Mouse (Mus musculus) 416B (cell line): ENCODE data around the gene Gm20388.

Experiments
- DNase-seq: peaks from one replicate; pipeline ENCODE4 v3.0.0; 2011; ENCODE audit warnings: low read depth

Gm20388 gene

DNA sequence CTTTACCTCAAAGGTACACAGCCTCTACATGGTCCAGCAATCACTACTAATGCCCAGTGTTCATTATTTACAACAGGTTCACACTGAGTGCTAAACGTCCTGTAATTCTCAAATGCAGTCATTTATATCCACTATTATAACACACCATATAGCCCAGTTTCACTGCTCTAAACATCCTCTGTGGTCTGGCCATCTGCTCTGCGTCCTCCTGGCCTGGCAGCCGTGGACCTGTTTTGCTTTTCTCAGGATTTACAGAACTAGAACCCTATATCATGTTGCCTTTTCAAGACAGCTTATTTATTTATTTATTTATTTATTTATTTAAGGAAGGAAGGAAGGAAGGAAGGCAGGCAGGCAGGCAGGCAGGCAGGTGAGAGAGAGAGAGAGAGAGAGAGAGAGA is 3017.2 kb downstream of the Gm20388 start:
- no peak for DNase-seq

- peak; percentile 80 for DNase-seq
These were observed 3018.1 kb downstream of the Gm20388 start for GRCm38 (mm10) chr8:122928631-122929224.

DNA sequence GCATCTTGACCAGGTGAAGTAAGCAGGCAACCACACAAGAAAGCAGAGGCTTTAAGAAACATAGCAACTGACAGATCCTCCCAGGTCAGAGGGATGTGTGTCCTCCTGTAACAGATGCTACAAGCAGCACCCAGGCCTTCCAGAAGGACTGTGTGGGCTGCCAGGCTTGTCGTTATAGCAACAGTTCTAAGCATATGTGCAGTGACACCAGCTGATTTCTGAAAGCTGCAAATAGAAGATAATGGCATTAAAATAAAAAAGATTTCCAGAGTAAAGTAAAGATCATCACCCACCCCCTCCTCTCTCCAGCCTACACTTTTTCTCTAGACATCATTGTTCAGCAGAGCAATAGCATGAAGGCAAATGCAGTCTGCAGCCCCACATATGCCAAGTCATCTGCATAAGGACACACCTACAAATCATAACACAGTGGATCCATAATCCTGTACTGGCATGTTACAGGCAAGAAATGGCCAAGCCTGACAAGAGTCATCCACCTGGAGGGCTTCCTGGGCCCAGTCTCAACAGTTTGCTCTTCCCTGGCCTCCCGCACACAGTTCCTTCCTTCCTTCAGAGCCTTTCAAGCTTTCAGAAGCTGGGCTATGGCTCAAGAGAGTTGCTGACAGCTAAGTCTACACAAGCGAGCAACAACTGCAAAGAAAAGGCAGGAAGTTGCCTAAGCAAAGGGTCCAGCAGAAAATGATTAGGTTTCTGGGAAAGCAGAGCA is 3021.4 kb downstream of the Gm20388 start:
- DNase-seq, result peak; percentile 72

DNA sequence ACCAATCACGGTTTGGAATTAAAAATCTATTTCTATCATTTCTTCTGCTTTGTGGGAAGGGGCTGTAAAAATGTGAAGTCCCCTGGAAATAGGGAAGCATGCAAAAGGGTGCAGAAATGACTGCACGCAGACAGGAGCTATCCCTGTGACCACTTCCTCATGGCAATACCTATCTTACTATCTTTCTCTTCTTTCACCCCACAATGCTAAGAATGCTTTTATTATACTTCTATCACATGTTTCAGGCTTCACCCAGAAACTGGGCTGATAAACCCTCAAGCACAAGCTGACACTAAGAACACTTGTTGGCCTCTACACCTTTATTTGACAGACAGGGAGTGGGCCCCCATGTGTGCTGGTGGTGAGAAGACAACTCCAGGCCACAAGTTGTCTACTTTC is 3021.9 kb downstream of the Gm20388 start:
- DNase-seq, result peak; percentile 58

DNA sequence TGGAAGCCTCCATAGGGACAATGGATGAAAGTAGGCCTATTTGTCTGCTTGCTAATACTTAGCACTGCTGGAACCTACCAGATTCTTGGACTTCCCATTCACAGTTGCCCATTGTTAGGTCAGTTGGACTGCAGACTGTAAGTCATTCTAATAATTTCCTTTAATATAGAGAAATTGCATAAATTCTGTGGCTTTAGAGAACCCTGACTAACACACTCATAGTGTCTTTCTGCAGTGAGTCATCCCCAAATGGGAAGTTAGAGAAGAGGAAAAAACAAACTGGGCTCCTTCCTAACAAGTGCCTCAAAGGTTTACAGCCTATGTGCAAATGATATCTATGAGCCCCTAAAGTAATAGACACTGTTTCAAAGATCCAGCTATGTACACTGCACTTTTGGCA is 3023.3 kb downstream of the Gm20388 start:
- DNase-seq, result peak; percentile 94

GRCm38 (mm10) chr8:122935118-122935517 is 3024.5 kb downstream of the Gm20388 start:
- DNase-seq, result no peak

GRCm38 (mm10) chr8:122935912-122936311 is 3025.3 kb downstream of the Gm20388 start:
- DNase-seq, result no peak

DNA sequence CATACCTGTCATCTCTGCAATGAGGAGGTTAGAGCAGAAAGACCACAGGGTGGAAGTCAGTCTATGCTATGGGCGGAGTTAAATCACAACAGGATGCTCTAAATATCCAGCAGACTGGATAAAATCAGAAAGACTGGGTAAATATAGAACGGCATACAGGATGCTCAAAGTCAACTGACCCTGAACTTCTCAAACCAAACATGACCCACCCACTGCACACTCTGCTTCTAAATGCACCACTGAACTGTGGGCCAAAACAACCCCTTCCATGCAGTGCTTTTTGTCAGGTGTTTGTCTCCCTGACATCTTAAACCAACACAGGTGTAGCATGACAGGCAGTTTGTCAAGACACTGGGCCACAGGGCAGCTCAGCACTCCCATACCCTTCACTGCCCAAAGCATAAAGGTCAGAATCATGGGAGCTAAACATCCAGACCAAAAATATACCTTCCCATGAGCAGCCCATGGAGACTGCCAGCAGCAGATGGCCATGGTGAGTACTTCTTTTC is 3027.0 kb downstream of the Gm20388 start:
- DNase-seq, result peak; percentile 52

DNA sequence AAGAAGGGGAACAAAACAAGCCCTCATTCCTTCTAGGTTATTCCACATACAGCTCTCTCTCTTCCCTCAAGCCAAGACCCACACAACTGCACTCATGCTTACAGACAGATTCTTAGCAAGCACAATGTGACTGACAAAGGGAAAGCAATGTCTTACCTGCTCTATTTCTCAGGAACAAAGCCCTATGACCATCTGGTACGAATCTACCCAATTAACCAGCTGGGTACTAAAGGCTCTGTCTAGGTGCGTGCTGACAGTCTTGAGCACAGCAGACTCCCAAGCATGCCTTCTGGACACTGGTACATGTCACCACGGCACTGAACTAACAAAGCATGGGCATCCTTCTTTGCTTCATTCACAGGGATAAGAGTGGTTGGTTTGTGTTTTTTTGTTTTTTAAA is 3027.5 kb downstream of the Gm20388 start:
- no peak for DNase-seq

GRCm38 (mm10) chr8:122938591-122938990 is 3027.9 kb downstream of the Gm20388 start:
- DNase-seq, result peak; percentile 75

GRCm38 (mm10) chr8:122942803-122943713 is 3032.4 kb downstream of the Gm20388 start:
- DNase-seq, result peak; percentile 50

GRCm38 (mm10) chr8:122945775-122946174 is 3035.1 kb downstream of the Gm20388 start:
- DNase-seq, result no peak

- no peak for DNase-seq
These were observed 3039.1 kb downstream of the Gm20388 start for GRCm38 (mm10) chr8:122949701-122950100.

DNA sequence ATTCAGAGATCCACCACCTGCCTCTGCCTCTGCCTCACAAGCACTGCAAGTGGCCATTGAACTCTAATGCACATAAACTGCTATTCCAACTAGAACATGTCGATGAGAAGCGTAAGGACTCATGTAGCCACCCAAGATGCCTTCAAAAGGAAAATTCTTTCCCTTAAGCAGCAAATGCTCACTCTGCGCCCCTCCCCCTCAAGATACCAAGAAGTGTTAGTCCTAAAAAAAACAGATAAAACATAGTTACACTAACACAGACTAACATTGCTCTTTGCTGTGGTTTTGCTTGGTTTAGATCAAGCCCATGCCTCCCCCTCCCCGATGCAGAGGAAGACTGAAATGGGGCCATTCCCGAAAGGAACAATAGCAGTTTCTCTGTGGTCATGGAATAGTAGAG is 3040.8 kb downstream of the Gm20388 start:
- DNase-seq, result no peak

GRCm38 (mm10) chr8:122953028-122953427 is 3042.4 kb downstream of the Gm20388 start:
- peak; percentile 63 for DNase-seq

GRCm38 (mm10) chr8:122954090-122954799 is 3043.6 kb downstream of the Gm20388 start:
- no peak for DNase-seq

- no peak for DNase-seq
These were observed 3044.6 kb downstream of the Gm20388 start for GRCm38 (mm10) chr8:122955195-122955594.

GRCm38 (mm10) chr8:122955997-122956396 is 3045.4 kb downstream of the Gm20388 start:
- no peak for DNase-seq

DNA sequence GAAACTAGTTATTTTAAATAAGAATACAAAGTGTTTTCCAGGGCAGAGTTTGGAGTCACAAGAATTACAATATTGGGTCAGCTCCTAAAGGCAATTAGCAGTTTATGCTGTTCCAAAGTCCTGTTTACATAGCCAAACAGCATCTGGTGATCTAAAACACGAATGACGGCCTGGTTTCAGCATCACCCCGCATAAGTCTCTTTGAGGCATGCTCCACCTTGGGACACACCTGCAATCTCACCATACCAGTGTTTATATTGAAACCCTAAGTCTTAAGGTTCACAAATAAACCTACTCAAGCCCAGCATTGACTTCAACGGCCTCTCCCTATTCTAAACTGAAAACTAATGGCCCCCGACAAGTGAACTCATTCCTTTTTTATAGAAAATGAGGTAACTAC is 3049.7 kb downstream of the Gm20388 start:
- DNase-seq, result no peak

- DNase-seq, result peak; percentile 82
These were observed 3050.3 kb downstream of the Gm20388 start for GRCm38 (mm10) chr8:122960932-122961331.

DNA sequence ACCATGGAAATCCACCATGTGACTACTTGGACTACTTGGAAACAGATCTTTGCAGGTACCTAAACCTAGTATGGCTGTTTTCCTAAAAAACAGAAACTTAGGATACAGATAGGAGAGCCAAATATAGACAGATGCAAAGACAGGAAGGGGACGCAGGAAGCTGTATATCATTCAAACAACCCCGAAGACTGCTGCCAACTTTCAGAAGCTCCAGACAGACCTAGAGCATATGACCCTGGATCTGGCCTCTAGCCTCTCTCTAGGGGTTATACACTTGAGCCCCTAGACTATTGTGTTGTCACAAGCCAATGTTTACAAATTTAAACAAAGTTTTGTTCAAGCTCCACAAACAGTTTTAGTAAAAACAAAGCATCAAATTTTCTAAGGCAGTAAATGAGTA is 3050.8 kb downstream of the Gm20388 start:
- DNase-seq, result no peak

- DNase-seq, result peak; percentile 52
These were observed 3051.4 kb downstream of the Gm20388 start for GRCm38 (mm10) chr8:122962046-122962445.
